Mouse (Mus musculus): Measurements from ENCODE around the gene Lpar3. TPM values are rescaled to one million over a fixed set of nuclear protein-coding genes. Genes with fewer than 3 reads are reported as not detected.

Lpar3 gene
- polyA plus RNA-seq, 1 experiment from 2014 or later: not detected

GRCm38 (mm10) chr3:146286118-146286517 is 65.4 kb downstream of the Lpar3 start:
- Histone ChIP-seq H3K4me1 (ENCODE audit: insufficient read depth) (no peaks in the 10 kb centered on the region), H3K9me3 (ENCODE audit: low read length) (no peaks in the 10 kb centered on the region), H3K36me3 (replicated peaks; ENCODE audit: insufficient read depth, low read length) (no peaks in the 10 kb centered on the region), H3K27me3 (ENCODE audit: insufficient read depth, low read length) (no peaks in the 10 kb centered on the region), H3K4me3 (ENCODE audit: low read depth, low read length) (no peak overlapping the region), H3K4me2 (ENCODE audit: low read depth, low read length) (no peak overlapping the region), H3K9ac (replicated peaks) (no peak overlapping the region), H3K27ac (ENCODE audit: low read depth) (no peak overlapping the region)
- 65% methylated on average over 4 of the region's 4 CpGs for WGBS (ENCODE audit: insufficient replicate concordance)
- no peak for TF ChIP-seq CTCF (IDR thresholded peaks at IDR 0.05; ENCODE audit: low read depth)
- no peak for TF ChIP-seq EP300 (IDR thresholded peaks at IDR 0.05; ENCODE audit: low read depth)
- DNase-seq (no peak), ATAC-seq (no peak)

GRCm38 (mm10) chr3:146291928-146292327 is 71.2 kb downstream of the Lpar3 start:
- no peaks in the 10 kb centered on the region for H3K4me1 ChIP-seq (ENCODE audit: insufficient read depth)
- no peaks in the 10 kb centered on the region for H3K36me3 ChIP-seq (replicated peaks; ENCODE audit: insufficient read depth, low read length)
- H3K27me3 ChIP-seq (ENCODE audit: insufficient read depth, low read length): no peaks in the 10 kb centered on the region
- no peak overlapping the region for H3K4me3 ChIP-seq (ENCODE audit: low read depth, low read length)
- no peak overlapping the region for H3K4me2 ChIP-seq (ENCODE audit: low read depth, low read length)
- WGBS (ENCODE audit: insufficient replicate concordance): 50% methylated on average over 3 of the region's 3 CpGs
- H3K27ac ChIP-seq (ENCODE audit: low read depth): no peak overlapping the region
- TF ChIP-seq CTCF (IDR thresholded peaks at IDR 0.05; ENCODE audit: low read depth) (no peak), EP300 (IDR thresholded peaks at IDR 0.05; ENCODE audit: low read depth) (no peak)
- H3K9me3 ChIP-seq (ENCODE audit: low read length): no peaks in the 10 kb centered on the region
- DNase-seq (no peak), ATAC-seq (no peak)
- no peak overlapping the region for H3K9ac ChIP-seq (replicated peaks)

- ATAC-seq: no peak
- DNase-seq: no peak
- no peak overlapping the region for H3K4me2 ChIP-seq (ENCODE audit: low read depth, low read length)
- no peak overlapping the region for H3K27ac ChIP-seq (ENCODE audit: low read depth)
- WGBS (ENCODE audit: insufficient replicate concordance): 55% methylated on average over 5 of the region's 5 CpGs
- H3K4me3 ChIP-seq (ENCODE audit: low read depth, low read length): no peak overlapping the region
- H3K36me3 ChIP-seq (replicated peaks; ENCODE audit: insufficient read depth, low read length): no peaks in the 10 kb centered on the region
- no peaks in the 10 kb centered on the region for H3K4me1 ChIP-seq (ENCODE audit: insufficient read depth)
- H3K9me3 ChIP-seq (ENCODE audit: low read length): no peaks in the 10 kb centered on the region
- H3K27me3 ChIP-seq (ENCODE audit: insufficient read depth, low read length): no peaks in the 10 kb centered on the region
- no peak for TF ChIP-seq EP300 (IDR thresholded peaks at IDR 0.05; ENCODE audit: low read depth)
- no peak for TF ChIP-seq CTCF (IDR thresholded peaks at IDR 0.05; ENCODE audit: low read depth)
- no peak overlapping the region for H3K9ac ChIP-seq (replicated peaks)
Observed at GRCm38 (mm10) chr3:146292515-146292914, 71.8 kb downstream of the Lpar3 start.

GRCm38 (mm10) chr3:146302451-146302850 is 81.7 kb downstream of the Lpar3 start:
- ATAC-seq (no peak), DNase-seq (no peak)
- H3K9me3 ChIP-seq (ENCODE audit: low read length): no peaks in the 10 kb centered on the region
- no peaks in the 10 kb centered on the region for H3K27me3 ChIP-seq (ENCODE audit: insufficient read depth, low read length)
- H3K4me2 ChIP-seq (ENCODE audit: low read depth, low read length): no peak overlapping the region
- H3K36me3 ChIP-seq (replicated peaks; ENCODE audit: insufficient read depth, low read length): no peaks in the 10 kb centered on the region
- no peak overlapping the region for H3K9ac ChIP-seq (replicated peaks)
- no peak overlapping the region for H3K4me3 ChIP-seq (ENCODE audit: low read depth, low read length)
- WGBS (ENCODE audit: insufficient replicate concordance): 69% methylated on average over 3 of the region's 3 CpGs
- TF ChIP-seq CTCF (IDR thresholded peaks at IDR 0.05; ENCODE audit: low read depth): no peak
- no peak for TF ChIP-seq EP300 (IDR thresholded peaks at IDR 0.05; ENCODE audit: low read depth)
- no peak overlapping the region for H3K27ac ChIP-seq (ENCODE audit: low read depth)
- H3K4me1 ChIP-seq (ENCODE audit: insufficient read depth): no peaks in the 10 kb centered on the region

DNA sequence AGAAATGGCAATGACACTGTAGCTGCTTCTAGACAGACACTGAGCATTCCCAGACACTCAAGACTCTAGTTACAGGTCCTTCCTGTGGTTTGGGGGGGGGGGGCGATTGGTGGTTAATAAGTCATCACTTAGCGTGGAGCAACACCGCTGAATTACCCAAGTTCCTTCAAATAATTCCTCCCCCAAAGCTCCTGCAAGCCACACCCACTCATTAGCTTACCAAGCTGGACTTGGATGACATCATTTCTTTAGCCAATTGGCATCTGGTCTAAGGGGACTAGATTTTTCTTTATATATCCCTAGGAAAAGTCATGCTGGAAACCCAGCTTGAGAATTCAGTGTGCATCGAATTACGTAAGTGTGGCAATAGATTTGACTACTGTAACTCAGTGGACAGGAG is 82.4 kb downstream of the Lpar3 start:
- Histone ChIP-seq H3K9me3 (ENCODE audit: low read length) (no peaks in the 10 kb centered on the region), H3K9ac (replicated peaks) (no peak overlapping the region), H3K27me3 (ENCODE audit: insufficient read depth, low read length) (no peaks in the 10 kb centered on the region), H3K4me3 (ENCODE audit: low read depth, low read length) (no peak overlapping the region), H3K36me3 (replicated peaks; ENCODE audit: insufficient read depth, low read length) (no peaks in the 10 kb centered on the region), H3K4me2 (ENCODE audit: low read depth, low read length) (no peak overlapping the region), H3K4me1 (ENCODE audit: insufficient read depth) (no peaks in the 10 kb centered on the region), H3K27ac (ENCODE audit: low read depth) (no peak overlapping the region)
- DNase-seq (no peak), ATAC-seq (no peak)
- WGBS (ENCODE audit: insufficient replicate concordance): 63% methylated on average over 5 of the region's 5 CpGs
- TF ChIP-seq CTCF (IDR thresholded peaks at IDR 0.05; ENCODE audit: low read depth) (no peak), EP300 (IDR thresholded peaks at IDR 0.05; ENCODE audit: low read depth) (no peak)

- ATAC-seq (no peak), DNase-seq (no peak)
- Histone ChIP-seq H3K4me3 (ENCODE audit: low read depth, low read length) (no peak overlapping the region), H3K9me3 (ENCODE audit: low read length) (no peaks in the 10 kb centered on the region), H3K27me3 (ENCODE audit: insufficient read depth, low read length) (no peaks in the 10 kb centered on the region), H3K27ac (ENCODE audit: low read depth) (no peak overlapping the region), H3K4me1 (ENCODE audit: insufficient read depth) (no peaks in the 10 kb centered on the region), H3K4me2 (ENCODE audit: low read depth, low read length) (no peak overlapping the region), H3K9ac (replicated peaks) (no peak overlapping the region), H3K36me3 (replicated peaks; ENCODE audit: insufficient read depth, low read length) (no peaks in the 10 kb centered on the region)
- 77% methylated on average over 21 of the region's 21 CpGs for WGBS (ENCODE audit: insufficient replicate concordance)
- TF ChIP-seq CTCF (IDR thresholded peaks at IDR 0.05; ENCODE audit: low read depth) (no peak), EP300 (IDR thresholded peaks at IDR 0.05; ENCODE audit: low read depth) (no peak)
Observed at GRCm38 (mm10) chr3:146304556-146305405, 84.0 kb downstream of the Lpar3 start.

Data from liver, postnatal 0 days (tissue).